Mouse (Mus musculus) urinary bladder, postnatal 4 days (tissue): ENCODE data around the gene Klrb1c.
"Not testable (repeated sequence)": the region's sequence is repeated elsewhere in the genome, so short reads cannot be mapped to it uniquely, and the experiment has no call there.

Experiments
- DNase-seq, 2 experiments: peaks; one replicate each; pipeline ENCODE4 v3.0.0; 2021 to 2022; ENCODE audit warnings: low spot score in 2 of 2

Gene Klrb1c

GRCm38 (mm10) chr6:128797936-128798771, 9.1 kb upstream of the Klrb1c start:
- DNase-seq: no peak

- DNase-seq: no peak
Observed at GRCm38 (mm10) chr6:128797185-128797905, 8.3 kb upstream of the Klrb1c start.

GRCm38 (mm10) chr6:128796321-128796955, 7.4 kb upstream of the Klrb1c start:
- DNase-seq: no peak

- no peak for DNase-seq
Observed at GRCm38 (mm10) chr6:128793734-128794133, 4.7 kb upstream of the Klrb1c start.

- DNase-seq: not testable (repeated sequence)
Observed at GRCm38 (mm10) chr6:128790491-128790994, 1.5 kb upstream of the Klrb1c start.

- DNase-seq: no peak
Observed at GRCm38 (mm10) chr6:128788517-128788916, 498 bp downstream of the Klrb1c start.

- not testable (repeated sequence) for DNase-seq
Observed at GRCm38 (mm10) chr6:128786396-128786795, 2.6 kb downstream of the Klrb1c start.

GRCm38 (mm10) chr6:128769481-128770253, 19.3 kb downstream of the Klrb1c start:
- no peak for DNase-seq

GRCm38 (mm10) chr6:128768047-128768446, 21.0 kb downstream of the Klrb1c start:
- DNase-seq: no peak

- DNase-seq: not testable (repeated sequence)
Observed at GRCm38 (mm10) chr6:128766486-128767254, 22.3 kb downstream of the Klrb1c start.

GRCm38 (mm10) chr6:128765211-128765610, 23.8 kb downstream of the Klrb1c start:
- no peak for DNase-seq

GRCm38 (mm10) chr6:128764598-128764997, 24.4 kb downstream of the Klrb1c start:
- DNase-seq: no peak

GRCm38 (mm10) chr6:128763736-128764523, 25.1 kb downstream of the Klrb1c start:
- peak; percentile 90 to 93 for DNase-seq

GRCm38 (mm10) chr6:128762892-128763670, 25.9 kb downstream of the Klrb1c start:
- not testable (repeated sequence) for DNase-seq

GRCm38 (mm10) chr6:128761144-128761540, 27.9 kb downstream of the Klrb1c start:
- DNase-seq: no peak

GRCm38 (mm10) chr6:128760416-128761143, 28.4 kb downstream of the Klrb1c start:
- DNase-seq: peak; percentile 84 to 85

GRCm38 (mm10) chr6:128760016-128760415, 29.0 kb downstream of the Klrb1c start:
- peak; percentile 85 to 92 for DNase-seq

GRCm38 (mm10) chr6:128759221-128759950, 29.6 kb downstream of the Klrb1c start:
- no peak for DNase-seq
